Mouse (Mus musculus) kidney, adult 18-20 months (tissue): ENCODE data around the gene Irf2bp1.

Source experiments
- DNase-seq: peaks from one replicate; pipeline ENCODE4 v3.0.0; 2021

Irf2bp1 gene

GRCm38 (mm10) chr7:19001066-19001806, 2.6 kb upstream of the Irf2bp1 start:
- peak; percentile 56 for DNase-seq

- no peak for DNase-seq
Observed at GRCm38 (mm10) chr7:19001807-19002085, 2.1 kb upstream of the Irf2bp1 start.

DNA sequence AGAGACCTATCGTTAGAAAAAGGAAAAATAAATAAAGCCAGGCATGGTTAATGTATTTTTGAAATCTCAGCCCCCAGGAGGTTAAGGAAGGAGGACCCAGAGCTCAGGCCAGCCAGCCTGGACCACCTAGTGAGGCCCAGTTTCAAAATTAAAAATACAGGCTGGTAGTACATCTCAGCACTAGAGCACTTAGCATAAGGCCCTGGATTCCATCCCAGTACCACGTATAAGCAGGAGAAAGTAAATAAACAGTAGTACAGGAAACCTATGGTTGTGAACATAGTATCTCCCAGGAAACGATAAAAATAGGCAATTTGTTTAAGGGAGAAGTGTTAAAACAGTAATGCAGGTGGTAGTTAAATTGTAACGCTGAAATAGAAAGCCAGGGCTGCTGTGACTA, 1.7 kb upstream of the Irf2bp1 start:
- DNase-seq = no peak

- peak; percentile 86 for DNase-seq
Observed at GRCm38 (mm10) chr7:19002848-19003498, 871 bp upstream of the Irf2bp1 start.

GRCm38 (mm10) chr7:19004631-19005079, 811 bp downstream of the Irf2bp1 start:
- peak; percentile 28 for DNase-seq

- no peak for DNase-seq
Observed at GRCm38 (mm10) chr7:19005417-19006121, 1.7 kb downstream of the Irf2bp1 start.

GRCm38 (mm10) chr7:19006476-19006875, 2.6 kb downstream of the Irf2bp1 start:
- peak; percentile 89 for DNase-seq

DNA sequence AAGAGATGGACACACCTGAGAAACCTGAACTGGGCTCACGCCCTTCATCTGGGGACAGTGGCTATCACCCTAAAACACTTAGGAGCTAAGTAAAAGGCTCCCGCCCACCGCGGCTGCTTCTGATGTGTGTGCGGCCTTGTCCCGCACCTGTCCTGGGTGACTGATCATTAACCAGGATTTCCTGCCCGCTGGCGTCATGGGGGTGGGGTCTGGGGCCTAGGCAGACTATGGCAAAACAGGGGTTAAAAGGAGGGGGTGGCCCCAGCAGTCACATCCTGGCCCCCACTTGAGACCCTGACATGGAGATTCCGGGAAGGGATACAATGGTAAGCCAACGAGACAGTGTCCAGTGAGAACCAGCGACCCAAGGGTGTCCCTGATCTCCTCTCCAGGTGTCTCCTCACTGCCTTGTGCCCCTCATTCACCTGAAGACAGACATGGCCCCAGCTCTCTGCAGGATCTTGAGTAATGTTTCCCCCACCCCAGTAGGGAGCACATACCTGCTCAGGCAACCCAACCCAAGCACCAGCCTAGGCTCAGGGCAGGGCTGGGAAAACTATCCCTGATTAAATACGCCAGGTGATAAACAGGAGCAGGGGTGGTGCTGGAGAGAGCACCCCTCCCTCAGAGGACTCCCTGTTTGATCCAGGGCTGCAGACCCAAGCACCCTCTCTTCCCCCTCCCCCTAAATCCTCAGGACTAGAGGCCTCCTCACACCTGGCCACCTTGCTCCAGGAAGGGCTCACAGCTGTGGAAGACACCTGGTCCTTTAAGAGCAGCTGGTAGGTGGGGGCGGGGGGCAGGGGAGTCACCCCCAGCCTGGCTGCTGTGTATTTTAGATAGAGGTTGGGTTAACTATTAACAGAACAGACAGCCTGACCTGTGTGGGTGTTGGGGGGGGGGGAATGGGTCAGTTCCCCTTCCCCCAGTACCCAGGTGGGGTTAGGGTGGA, 3.5 kb downstream of the Irf2bp1 start:
- peak; percentile 28 for DNase-seq

DNA sequence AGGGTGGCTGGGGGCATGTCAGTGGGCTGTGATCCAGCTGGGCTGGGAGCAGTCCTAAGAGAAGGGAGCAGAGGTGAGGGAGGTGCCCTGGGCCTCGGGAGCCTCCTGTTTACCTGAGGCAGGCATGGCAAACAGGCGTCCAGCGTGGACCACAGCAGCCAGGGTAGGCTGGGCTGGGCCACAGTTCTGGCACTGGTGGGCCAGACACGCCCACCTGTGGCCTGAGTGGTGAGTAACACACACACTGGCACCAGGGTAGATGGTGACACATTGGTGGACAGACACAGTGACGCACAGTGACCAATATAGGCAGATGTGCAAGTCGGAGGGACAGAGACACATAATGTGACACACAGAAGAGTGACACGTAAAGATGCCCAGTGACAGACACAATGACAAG, 6.7 kb downstream of the Irf2bp1 start:
- DNase-seq = no peak

- DNase-seq = peak; percentile 55
Observed at GRCm38 (mm10) chr7:19012025-19012621, 8.3 kb downstream of the Irf2bp1 start.

- DNase-seq = no peak
Observed at GRCm38 (mm10) chr7:19012882-19013281, 9.0 kb downstream of the Irf2bp1 start.

DNA sequence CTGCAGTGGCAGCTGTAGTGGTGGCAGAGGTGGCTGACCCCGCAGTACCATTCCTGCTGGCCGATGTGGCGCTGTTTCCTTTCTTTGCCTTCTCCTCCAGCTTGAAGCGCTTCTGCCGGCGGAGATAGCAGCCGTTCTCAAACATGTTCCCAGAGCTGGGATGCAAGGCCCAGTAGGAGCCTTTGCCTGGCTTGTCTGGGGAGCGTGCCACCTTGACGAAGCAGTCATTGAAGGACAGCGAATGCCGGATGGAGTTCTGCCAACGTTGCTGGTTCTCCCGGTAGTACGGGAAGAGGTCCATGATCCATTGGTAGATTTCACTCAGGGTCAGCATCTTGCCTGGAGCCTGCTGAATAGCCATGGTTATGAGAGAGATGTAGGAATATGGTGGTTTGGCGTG, 10.6 kb downstream of the Irf2bp1 start:
- DNase-seq = no peak

DNA sequence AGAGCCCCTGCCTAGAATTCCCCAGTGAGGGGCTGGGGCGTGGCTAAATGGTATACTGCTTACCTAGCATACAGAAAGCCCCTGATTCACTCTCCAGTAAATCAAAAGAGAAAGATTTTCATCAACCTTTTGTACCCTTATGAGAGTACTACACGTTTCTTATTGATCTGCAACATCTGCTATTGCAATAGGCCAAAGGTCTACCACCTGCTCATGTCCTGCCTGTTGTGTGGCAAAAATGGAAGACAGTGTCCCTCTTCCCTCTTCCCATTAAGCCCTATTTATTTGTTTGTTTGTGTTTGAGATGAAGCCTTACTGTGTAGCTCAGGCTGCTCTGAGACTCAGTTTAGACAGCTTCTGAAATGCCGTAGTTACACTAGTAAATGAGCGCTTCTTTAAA, 12.2 kb downstream of the Irf2bp1 start:
- no peak for DNase-seq

DNA sequence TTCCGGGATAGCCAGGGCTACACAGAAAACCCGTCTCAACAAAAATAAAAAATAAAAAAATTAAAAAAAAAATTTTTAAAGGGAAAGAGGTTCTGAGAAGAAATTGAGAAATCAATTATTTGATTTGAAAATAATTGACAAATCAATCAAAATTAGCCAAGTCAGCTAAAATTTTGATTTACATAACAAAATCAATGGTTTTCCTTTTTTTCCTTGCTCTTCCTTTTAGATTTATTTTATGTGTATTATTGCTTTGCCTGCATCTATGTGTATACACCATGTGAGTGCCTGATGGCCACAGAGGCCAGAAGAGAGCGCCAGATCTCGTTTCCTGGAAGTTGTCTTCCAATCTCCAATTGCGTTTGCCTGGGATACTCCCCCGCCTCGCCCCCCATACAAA, 14.1 kb downstream of the Irf2bp1 start:
- DNase-seq = no peak

GRCm38 (mm10) chr7:19021048-19021447, 17.2 kb downstream of the Irf2bp1 start:
- DNase-seq = no peak

- DNase-seq = no peak
Observed at GRCm38 (mm10) chr7:19022189-19022958, 18.5 kb downstream of the Irf2bp1 start.

DNA sequence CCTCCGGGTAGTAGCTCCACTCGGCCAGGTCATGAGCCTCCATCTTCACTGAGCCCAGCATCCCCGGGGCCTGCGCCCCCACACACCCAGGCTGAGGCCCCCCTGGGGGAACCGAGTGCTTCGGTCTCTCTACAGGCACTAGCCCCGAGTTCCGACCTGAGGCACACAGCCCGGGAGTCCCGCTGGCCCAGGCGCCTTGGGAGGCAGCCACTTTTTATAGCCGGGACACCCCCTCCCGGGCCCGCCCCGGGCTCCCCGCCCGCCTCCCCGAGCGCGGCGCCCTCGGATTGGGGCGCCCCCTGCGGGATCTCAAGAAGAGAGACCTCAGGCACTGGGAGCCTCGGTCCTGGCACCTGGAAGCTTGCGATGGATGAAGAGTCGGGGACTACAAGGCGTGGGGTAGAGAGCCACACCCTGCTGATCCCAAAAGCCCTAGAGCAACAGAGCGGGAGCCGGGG, 19.5 kb downstream of the Irf2bp1 start, which contains the start of gene Foxa3:
Foxa3 (minus strand) TSS at position 182 of the 458 bp plus-strand sequence.
- peak; percentile 52 for DNase-seq

DNA sequence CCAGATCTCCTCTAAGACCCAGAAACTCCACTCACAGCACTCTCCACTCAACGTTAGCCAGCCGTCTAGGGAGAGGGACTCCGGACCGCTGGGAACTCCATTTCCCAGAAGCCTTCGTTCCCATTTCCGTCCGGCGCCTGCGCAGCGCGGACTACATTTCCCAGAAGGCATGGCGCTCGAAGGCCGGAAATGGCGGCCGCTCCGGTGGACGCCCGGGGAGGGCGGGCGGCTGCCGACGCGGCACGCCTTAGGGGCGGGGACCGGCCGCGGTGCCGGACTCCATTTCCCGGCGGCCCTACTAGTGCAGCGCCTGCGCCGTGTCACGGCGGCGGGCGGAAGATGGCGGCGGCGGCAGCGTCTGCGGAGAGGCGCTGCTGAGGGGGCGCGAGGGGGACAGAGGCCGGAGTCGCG, 20.3 kb downstream of the Irf2bp1 start, which contains the start of gene Sympk:
Sympk (plus strand) TSS at position 282 of the 411 bp plus-strand sequence.
- DNase-seq = peak; percentile 93

DNA sequence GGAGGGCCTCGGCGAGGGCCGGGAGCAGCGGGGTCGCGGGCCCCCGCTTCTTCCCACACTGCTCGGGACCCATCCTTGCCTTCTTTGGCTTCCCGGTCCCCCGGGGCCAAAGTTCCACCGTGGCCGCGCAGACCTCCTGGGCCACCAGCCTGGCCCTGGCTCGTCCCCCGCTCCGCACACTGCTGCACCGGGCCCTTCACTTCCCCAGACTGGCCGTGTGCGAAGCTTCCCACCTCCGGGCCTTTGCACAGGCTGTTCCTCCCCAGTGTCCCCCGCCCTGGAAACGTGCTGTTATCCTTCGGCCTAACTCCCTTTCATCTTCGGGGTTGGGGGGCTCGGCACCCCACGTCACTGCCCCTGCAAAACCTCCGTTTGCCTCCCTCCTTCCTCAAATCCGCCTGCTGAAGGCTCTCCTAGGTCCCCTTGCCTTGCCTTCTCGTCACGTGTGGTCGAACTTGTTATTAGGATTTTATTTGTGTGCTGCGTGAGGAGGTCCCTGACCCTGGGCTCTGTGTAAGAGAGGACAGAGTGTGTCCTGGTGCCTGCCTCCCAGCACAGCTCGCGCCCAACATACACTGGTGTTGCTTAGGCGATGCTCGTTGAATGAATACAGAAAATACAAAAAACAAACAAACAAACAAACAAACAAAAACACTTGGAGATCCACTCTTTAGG, 20.9 kb downstream of the Irf2bp1 start:
- no peak for DNase-seq

GRCm38 (mm10) chr7:19028067-19028466, 24.2 kb downstream of the Irf2bp1 start:
- DNase-seq = no peak
